8 mouse cellular contexts compared by ENCODE assay signal in genomic region chr17:28879931-28880391, GRCm38 (mm10). TPM values are rescaled to one million over a fixed set of nuclear protein-coding genes. Genes with fewer than 3 reads are reported as not detected.
A peak's percentile ranks its signal among the peaks of the same experiment; 100 is the strongest.
DNase-seq lines count a peak whose midpoint lies in the region; ATAC-seq lines count a peak whose summit lies in the region.

No protein-coding gene starts in this region.

- no peaks in the 10 kb centered on the region for H3K36me3 ChIP-seq in forebrain, embryonic 14.5 days (ENCODE audit: control insufficient read depth, insufficient read depth, low read length)
- H3K36me3 ChIP-seq in hindbrain, embryonic 11.5 days (ENCODE audit: control insufficient read depth, insufficient read depth, low read length): no peaks in the 10 kb centered on the region

- H3K27me3 ChIP-seq in forebrain, embryonic 14.5 days (replicated peaks; ENCODE audit: control insufficient read depth, insufficient read depth, low read length): no peaks in the 10 kb centered on the region
- peaks cover 4% of the 10 kb centered on the region; the same call in 1 of the 2 replicates for H3K27me3 ChIP-seq in hindbrain, embryonic 11.5 days (ENCODE audit: control insufficient read depth, insufficient read depth, low read length)

- H3K9ac ChIP-seq in forebrain, embryonic 14.5 days (ENCODE audit: low read length): no peak overlapping the region; the same call in 1 of the 2 replicates
- H3K9ac ChIP-seq in hindbrain, embryonic 11.5 days (ENCODE audit: low read depth, low read length): no peak overlapping the region

- H3K4me2 ChIP-seq in forebrain, embryonic 14.5 days (ENCODE audit: low read length): peak overlapping the region; percentile 42
- H3K4me2 ChIP-seq in hindbrain, embryonic 11.5 days (replicated peaks; ENCODE audit: low read depth, low read length): no peak overlapping the region

- no peak overlapping the region for H3K27ac ChIP-seq in forebrain, embryonic 14.5 days (ENCODE audit: low read depth, low read length)
- H3K27ac ChIP-seq in hindbrain, embryonic 11.5 days (ENCODE audit: low read depth, low read length): no peak overlapping the region

- DNase-seq in MEL-GATA-1-ER (ENCODE audit: extremely low read depth, low read depth): peak; percentile 58
- DNase-seq in c-Kit-positive CD71-positive TER-119-negative erythroid progenitor cells, embryonic 14.5 days (ENCODE audit: low read depth): peak; percentile 56
- DNase-seq in forebrain, embryonic 14.5 days (ENCODE audit: low spot score): peak; percentile 89
- peak; percentile 92 for DNase-seq in hindbrain, embryonic 11.5 days (ENCODE audit: low spot score)
- peak; percentile 65 to 80 for DNase-seq in layer of hippocampus, postnatal 25 days (ENCODE audit: extremely low spot score in 1 of 2, low spot score in 1 of 2)
- peak; percentile 82 for DNase-seq in lung, postnatal 36 days
- peak; percentile 77 for DNase-seq in right cerebral cortex, adult 18-20 months
- DNase-seq in urinary bladder, postnatal 25 days (ENCODE audit: low spot score): peak; percentile 75

- WGBS in forebrain, embryonic 14.5 days: 8% methylated on average over 18 of the region's 18 CpGs
- WGBS in hindbrain, embryonic 11.5 days: 6% methylated on average over 18 of the region's 18 CpGs

- 0 out of 2 replicates have a peak, but pooled peaks cover 7% of the 10 kb centered on the region for H3K4me1 ChIP-seq in forebrain, embryonic 14.5 days (ENCODE audit: control insufficient read depth, insufficient read depth, low read length)
- no peaks in the 10 kb centered on the region for H3K4me1 ChIP-seq in hindbrain, embryonic 11.5 days (replicated peaks; ENCODE audit: control insufficient read depth, insufficient read depth, low read length)

- H3K9me3 ChIP-seq in forebrain, embryonic 14.5 days (replicated peaks; ENCODE audit: control insufficient read depth, low read length): no peaks in the 10 kb centered on the region
- H3K9me3 ChIP-seq in hindbrain, embryonic 11.5 days (ENCODE audit: control insufficient read depth, low read length): no peaks in the 10 kb centered on the region

- no peak overlapping the region for H3K4me3 ChIP-seq in forebrain, embryonic 14.5 days (ENCODE audit: low read depth, low read length)
- H3K4me3 ChIP-seq in hindbrain, embryonic 11.5 days (ENCODE audit: low read depth, low read length): no peak overlapping the region

- ATAC-seq in forebrain, embryonic 14.5 days: peak; percentile 28; the same call in 1 of the 2 replicates
- peak; percentile 56; the same call in 1 of the 2 replicates for ATAC-seq in hindbrain, embryonic 11.5 days (ENCODE audit: low FRiP score)

RNA-seq across cellular contexts. Expression of gene Pnpla1, which starts 21.8 kb away (rescaled TPM):
- polyA plus RNA-seq in forebrain, embryonic 14.5 days (2014; fragmentation: Nextera tagmentation; extraction: Ambion mirVana): not detected in 2 replicates
- polyA plus RNA-seq in hindbrain, embryonic 11.5 days (2014; fragmentation: Nextera tagmentation; extraction: Ambion mirVana): not detected in 2 replicates
- under 1 TPM; 0.42 to 0.66 TPM for total RNA-seq in layer of hippocampus, postnatal 25 days (2021)

RNA-seq across cellular contexts. Expression of gene 4930539E08Rik, which starts 35.2 kb away (rescaled TPM):
- polyA plus RNA-seq in forebrain, embryonic 14.5 days (2014; fragmentation: Nextera tagmentation; extraction: Ambion mirVana): 0.50 and 0.62 TPM in 2 replicates
- polyA plus RNA-seq in hindbrain, embryonic 11.5 days (2014; fragmentation: Nextera tagmentation; extraction: Ambion mirVana): 0.03 TPM in 1 of 2 replicates, not detected in the other
- 1 to 10 TPM; 3.1 to 3.9 TPM for total RNA-seq in layer of hippocampus, postnatal 25 days (2021)
